In the genomic region with DNA sequence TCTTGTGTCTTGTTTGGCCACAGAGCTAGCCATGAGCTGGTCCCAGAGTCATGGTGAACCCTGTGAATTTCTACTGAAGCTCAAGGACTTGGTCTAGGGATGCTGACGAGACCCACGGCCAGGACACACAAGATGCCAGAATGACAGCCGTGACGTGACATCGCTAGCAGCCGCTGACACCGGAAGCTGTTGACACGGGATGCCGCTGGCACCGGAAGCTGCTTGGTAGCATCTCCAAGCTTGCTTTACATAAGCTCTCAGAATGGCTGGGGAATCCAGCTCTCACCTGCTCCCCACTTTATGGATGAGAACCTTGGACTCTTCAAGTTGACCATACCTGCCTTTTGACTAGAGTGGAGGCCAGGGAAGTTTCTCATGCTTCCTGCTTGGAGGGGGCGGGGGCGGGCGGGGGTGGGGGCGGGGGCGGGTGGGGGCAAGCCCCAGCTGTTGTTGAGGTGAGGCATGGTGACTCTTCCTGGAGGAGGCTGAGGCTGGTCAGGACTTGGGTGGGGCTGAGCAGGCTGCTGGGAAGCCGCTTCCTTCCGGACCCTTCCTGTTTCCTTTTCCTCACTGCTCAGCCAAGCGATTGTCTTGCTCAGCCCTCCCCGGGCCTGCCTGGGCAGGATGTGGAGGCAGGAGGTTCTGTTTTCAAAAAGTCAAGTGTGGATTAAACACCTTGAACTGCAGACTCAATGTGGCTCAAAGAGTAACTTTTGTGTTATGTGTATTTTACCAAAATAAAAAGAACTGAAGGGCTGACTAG, we compare ENCODE assay signal across 8 mouse cellular contexts. TPM values are rescaled to one million over a fixed set of nuclear protein-coding genes. Genes with fewer than 3 reads are reported as not detected.
DNase-seq lines count a peak whose midpoint lies in the region; ATAC-seq and TF ChIP-seq lines count a peak whose summit lies in the region.

No protein-coding gene starts in this region.

- peaks cover 38% of the 10 kb centered on the region for H3K4me1 ChIP-seq in brown adipose tissue, adult 24 weeks (ENCODE audit: control insufficient read depth, insufficient read depth, insufficient read length, low read length)
- H3K4me1 ChIP-seq in hindbrain, postnatal 0 days (ENCODE audit: insufficient read depth, low read length): peaks cover 12% of the 10 kb centered on the region
- peaks cover 36% of the 10 kb centered on the region for H3K4me1 ChIP-seq in liver, embryonic 12.5 days
- peaks cover 23% of the 10 kb centered on the region for H3K4me1 ChIP-seq in stomach, embryonic 15.5 days

- 77% methylated on average over 19 of the region's 19 CpGs for WGBS in hindbrain, postnatal 0 days
- WGBS in liver, embryonic 12.5 days (ENCODE audit: insufficient replicate concordance): 25% methylated on average over 18 of the region's 19 CpGs
- WGBS in stomach, embryonic 15.5 days: 55% methylated on average over 19 of the region's 19 CpGs

- no peaks in the 10 kb centered on the region for H3K27me3 ChIP-seq in hindbrain, postnatal 0 days (ENCODE audit: insufficient read depth, low read length)
- H3K27me3 ChIP-seq in liver, embryonic 12.5 days (replicated peaks): peaks cover 14% of the 10 kb centered on the region
- no peaks in the 10 kb centered on the region for H3K27me3 ChIP-seq in stomach, embryonic 15.5 days (replicated peaks)

- no peak overlapping the region for H3K4me2 ChIP-seq in hindbrain, postnatal 0 days (ENCODE audit: low read depth, low read length)
- H3K4me2 ChIP-seq in liver, embryonic 12.5 days: peak overlapping the region; percentile 43
- no peak overlapping the region for H3K4me2 ChIP-seq in stomach, embryonic 15.5 days

- no peaks in the 10 kb centered on the region for H3K36me3 ChIP-seq in hindbrain, postnatal 0 days (ENCODE audit: insufficient read depth, low read length)
- H3K36me3 ChIP-seq in liver, embryonic 12.5 days: no peaks in the 10 kb centered on the region
- no peaks in the 10 kb centered on the region for H3K36me3 ChIP-seq in stomach, embryonic 15.5 days

- 0 out of 2 replicates have a peak overlapping the region, but pooled peaks have one; percentile 13 for H3K9ac ChIP-seq in hindbrain, postnatal 0 days (replicated peaks; ENCODE audit: low read length)
- no peak overlapping the region for H3K9ac ChIP-seq in liver, embryonic 12.5 days
- no peak overlapping the region for H3K9ac ChIP-seq in stomach, embryonic 15.5 days

- peak overlapping the region; percentile 99 for H3K27ac ChIP-seq in brown adipose tissue, adult 24 weeks (replicated peaks; ENCODE audit: low read depth, low read length)
- no peak overlapping the region for H3K27ac ChIP-seq in hindbrain, postnatal 0 days
- H3K27ac ChIP-seq in liver, embryonic 12.5 days: no peak overlapping the region
- H3K27ac ChIP-seq in stomach, embryonic 15.5 days: peak overlapping the region; percentile 79

- ATAC-seq in hindbrain, postnatal 0 days: no peak
- no peak for ATAC-seq in liver, embryonic 12.5 days
- ATAC-seq in stomach, embryonic 15.5 days (ENCODE audit: insufficient read depth, low FRiP score, low read depth): no peak

- no peak for TF ChIP-seq CTCF in hindbrain, postnatal 0 days (IDR thresholded peaks at IDR 0.05; ENCODE audit: low read depth)

- H3K4me3 ChIP-seq in brown adipose tissue, adult 24 weeks (ENCODE audit: insufficient read depth, low read depth, low read length): no peak overlapping the region
- no peak overlapping the region for H3K4me3 ChIP-seq in hindbrain, postnatal 0 days (ENCODE audit: low read length)
- H3K4me3 ChIP-seq in liver, embryonic 12.5 days: no peak overlapping the region
- no peak overlapping the region for H3K4me3 ChIP-seq in stomach, embryonic 15.5 days (replicated peaks)

- DNase-seq in adrenal gland, postnatal 10 days: peak; percentile 54
- no peak for DNase-seq in adrenal gland, adult 18-20 months (ENCODE audit: low spot score in 2 of 2)
- DNase-seq in hindbrain, postnatal 0 days (ENCODE audit: low spot score): no peak
- no peak for DNase-seq in right cerebral cortex, postnatal 14 days
- no peak for DNase-seq in Muller cell, postnatal 12 days (ENCODE audit: inconsistent ontology term)

- H3K9me3 ChIP-seq in hindbrain, postnatal 0 days (ENCODE audit: low read length): no peaks in the 10 kb centered on the region
- no peaks in the 10 kb centered on the region for H3K9me3 ChIP-seq in liver, embryonic 12.5 days (replicated peaks)
- no peaks in the 10 kb centered on the region for H3K9me3 ChIP-seq in stomach, embryonic 15.5 days

RNA-seq across cellular contexts. Expression of a gene that starts 47.2 kb away (rescaled TPM):
- 1 to 10 TPM; 1.7 to 3.7 TPM for total RNA-seq in adrenal gland, postnatal 10 days (2021)
- under 1 TPM in 1 of 2 experiments, not detected in 1; 0.51 TPM for total RNA-seq in adrenal gland, adult 18-20 months (2021)
- polyA plus RNA-seq in brown adipose tissue, adult 24 weeks (2012; ENCODE audit: insufficient read depth, insufficient read length, missing spikeins): not detected in 2 replicates
- 1.3 and 4.6 TPM in 2 replicates for total RNA-seq in hindbrain, postnatal 0 days (2014; rRNA removed)
- polyA plus RNA-seq in hindbrain, postnatal 0 days (2015; fragmentation: Nextera tagmentation; extraction: Ambion mirVana): 0.54 TPM in 1 of 2 replicates, not detected in the other
- 0.31 TPM in 1 of 2 replicates, not detected in the other for polyA plus RNA-seq in liver, embryonic 12.5 days (2016; fragmentation: Nextera tagmentation; extraction: Ambion mirVana)
- polyA plus RNA-seq in stomach, embryonic 15.5 days (2015; fragmentation: Nextera tagmentation; extraction: Ambion mirVana): 0.71 and 0.72 TPM in 2 replicates

Comparison
In these comparisons a context has a peak if more than half of its experiments do, and no peak if none do; other contexts are left out.
1. H3K27ac ChIP-seq: peak in brown adipose tissue, adult 24 weeks (single experiment) and stomach, embryonic 15.5 days (single experiment); none in hindbrain, postnatal 0 days (single experiment) and liver, embryonic 12.5 days (single experiment).